Mouse (Mus musculus) CH12.LX (cell line): ENCODE results near the gene Dclk2. TPM values are rescaled to one million over a fixed set of nuclear protein-coding genes. Genes with fewer than 3 reads are reported as not detected.

Source experiments
- DNase-seq: peaks from one replicate; pipeline ENCODE4 v3.0.0-alpha.2; 2013; ENCODE audit errors: extremely low read depth
- H3K27ac ChIP-seq: 2 replicates; pipeline ENCODE4 v1.5.1; 2012; ENCODE audit warnings: low read depth, mild to moderate bottlenecking, control low read depth, moderate library complexity; ENCODE audit not compliant: insufficient read depth
- H3K27me3 ChIP-seq: replicated peaks from 2 replicates; pipeline ENCODE3; 2012; ENCODE audit warnings: inconsistent platforms
- H3K36me3 ChIP-seq, 2 experiments: replicated peaks in 1 of 2; 2 replicates each; pipeline versions ENCODE3 to v1.6.1; 2012; ENCODE audit warnings: inconsistent platforms in 1 of 2, low read length in 1 of 2, mild to moderate bottlenecking in 1 of 2, mixed read lengths in 1 of 2, moderate library complexity in 1 of 2; ENCODE audit not compliant: control insufficient read depth in 1 of 2, insufficient read depth in 1 of 2
- H3K4me1 ChIP-seq, 2 experiments: 2 replicates each; pipeline ENCODE4 v1.6.1; 2012; ENCODE audit warnings: inconsistent platforms in 1 of 2, moderate library complexity in 1 of 2; ENCODE audit not compliant: insufficient read depth in 2 of 2, control insufficient read depth in 1 of 2
- H3K4me2 ChIP-seq: 2 replicates; pipeline ENCODE4 v1.6.1; 2012; ENCODE audit warnings: low read depth, mild to moderate bottlenecking, control low read depth; ENCODE audit not compliant: poor library complexity, insufficient read depth, severe bottlenecking
- H3K4me3 ChIP-seq, 3 experiments: fragments of 150-350 bp in 1 of 3; sonication (generic) in 1 of 3; replicated peaks in 1 of 3; 2 replicates each; pipeline versions ENCODE3 to v1.5.1; 2011 to 2012; ENCODE audit warnings: low read depth in 2 of 3, low read length in 2 of 3, mild to moderate bottlenecking in 2 of 3, moderate library complexity in 2 of 3, control low read depth in 1 of 3, improper control_type of control experiment in 1 of 3, inconsistent platforms in 1 of 3, mixed read lengths in 1 of 3; ENCODE audit not compliant: poor library complexity in 1 of 3
- H3K79me2 ChIP-seq: replicated peaks from 2 replicates; pipeline ENCODE4 v1.6.1; 2012; ENCODE audit warnings: mild to moderate bottlenecking, moderate library complexity; ENCODE audit not compliant: control insufficient read depth, poor library complexity, insufficient read depth, severe bottlenecking; ENCODE audit errors: extremely low read depth
- H3K9ac ChIP-seq: 2 replicates; pipeline ENCODE4 v1.6.1; 2012; ENCODE audit warnings: low read depth, mild to moderate bottlenecking, control low read depth, moderate library complexity; ENCODE audit not compliant: insufficient read depth
- H3K9me3 ChIP-seq: replicated peaks from 2 replicates; pipeline ENCODE3; 2012; ENCODE audit warnings: low read length, inconsistent platforms, mixed read lengths
- BHLHE40 ChIP-seq: IDR thresholded peaks from 2 replicates; pipeline ENCODE4 v1.6.1; 2011; ENCODE audit warnings: mild to moderate bottlenecking, low read depth, low read length, improper control_type of control experiment
- CHD1 ChIP-seq: IDR thresholded peaks from 2 replicates; pipeline ENCODE4 v1.6.1; 2012; ENCODE audit warnings: low read depth, low read length, improper control_type of control experiment, inconsistent platforms
- CTCF ChIP-seq, 2 experiments: IDR thresholded peaks in 1 of 2; conservative IDR thresholded peaks in 1 of 2; 2 replicates each; pipeline ENCODE4 v1.5.1; 2011 to 2012; ENCODE audit warnings: low read depth in 2 of 2, low read length in 2 of 2, improper control_type of control experiment in 1 of 2, inconsistent platforms in 1 of 2, mild to moderate bottlenecking in 1 of 2, moderate library complexity in 1 of 2
- ELF1 ChIP-seq: IDR thresholded peaks from 2 replicates; pipeline ENCODE4 v1.6.1; 2014; ENCODE audit warnings: low read depth, mild to moderate bottlenecking, inconsistent platforms, low read length, improper control_type of control experiment
- EP300 ChIP-seq: IDR thresholded peaks from 2 replicates; pipeline ENCODE4 v1.6.1; 2011; ENCODE audit warnings: low read length, improper control_type of control experiment
- ETS1 ChIP-seq: conservative IDR thresholded peaks from 2 replicates; pipeline ENCODE4 v1.6.1; 2012; ENCODE audit warnings: low read depth, mild to moderate bottlenecking, inconsistent platforms, low read length, improper control_type of control experiment, moderate library complexity
- HCFC1 ChIP-seq: IDR thresholded peaks from 2 replicates; pipeline ENCODE4 v1.6.1; 2012; ENCODE audit warnings: low read depth, mild to moderate bottlenecking, inconsistent platforms, low read length, improper control_type of control experiment
- IRF4 ChIP-seq: IDR thresholded peaks from 2 replicates; pipeline ENCODE4 v1.6.1; 2014; ENCODE audit warnings: low read depth, mild to moderate bottlenecking, inconsistent platforms, low read length, improper control_type of control experiment
- KAT2A ChIP-seq: IDR thresholded peaks from 2 replicates; pipeline ENCODE4 v1.6.1; 2012; ENCODE audit warnings: low read length, improper control_type of control experiment, inconsistent platforms; ENCODE audit not compliant: insufficient replicate concordance
- MAFK ChIP-seq: IDR thresholded peaks from 2 replicates; pipeline ENCODE4 v1.6.1; 2011; ENCODE audit warnings: low read length, improper control_type of control experiment; ENCODE audit not compliant: insufficient replicate concordance
- MAZ ChIP-seq: IDR thresholded peaks from 2 replicates; pipeline ENCODE4 v1.6.1; 2012; ENCODE audit warnings: low read depth, mild to moderate bottlenecking, inconsistent platforms, low read length, improper control_type of control experiment, moderate library complexity
- MXI1 ChIP-seq: IDR thresholded peaks from 2 replicates; pipeline ENCODE4 v1.6.1; 2011; ENCODE audit warnings: mild to moderate bottlenecking, low read depth, low read length, improper control_type of control experiment
- MYC ChIP-seq: IDR thresholded peaks from 2 replicates; pipeline ENCODE4 v1.6.1; 2011; ENCODE audit warnings: low read depth, mild to moderate bottlenecking, improper control_type of control experiment, low read length
- NELFE ChIP-seq: IDR thresholded peaks from 2 replicates; pipeline ENCODE4 v1.6.1; 2011; ENCODE audit warnings: low read depth, low read length, improper control_type of control experiment
- NRF1 ChIP-seq: IDR thresholded peaks from 2 replicates; pipeline ENCODE4 v1.6.1; 2014; ENCODE audit warnings: low read depth, mild to moderate bottlenecking, inconsistent platforms, low read length, improper control_type of control experiment, moderate library complexity
- POLR2A ChIP-seq: IDR thresholded peaks from 2 replicates; pipeline ENCODE4 v1.6.1; 2011; ENCODE audit warnings: low read depth, mild to moderate bottlenecking, improper control_type of control experiment, low read length
- USF1 ChIP-seq: IDR thresholded peaks from 2 replicates; pipeline ENCODE4 v1.6.1; 2014; ENCODE audit warnings: low read depth, mild to moderate bottlenecking, inconsistent platforms, low read length, improper control_type of control experiment
- USF2 ChIP-seq: conservative IDR thresholded peaks from 2 replicates; pipeline ENCODE4 v1.6.1; 2011; ENCODE audit warnings: low read depth, low read length, improper control_type of control experiment
- ZC3H11A ChIP-seq: IDR thresholded peaks from 2 replicates; pipeline ENCODE4 v1.6.1; 2012; ENCODE audit warnings: low read depth, mild to moderate bottlenecking, inconsistent platforms, low read length, improper control_type of control experiment
- ZNF384 ChIP-seq: IDR thresholded peaks from 2 replicates; pipeline ENCODE4 v1.6.1; 2012; ENCODE audit warnings: low read depth, low read length, improper control_type of control experiment, inconsistent platforms
- dilution Hi-C: fragments of 300-500 bp; cut with MboI; formaldehyde crosslinking; loops from 2 replicates; pipeline ENCODE4 v1.14.3; 2020; ENCODE audit warnings: low sequenced_read_pairs; ENCODE audit not compliant: extremely low pct_unique_long_range_greater_than_20kb, extremely low pct_ligation_motif_present
- in situ Hi-C: fragments of 300-500 bp; cut with MboI; formaldehyde crosslinking; loops from 3 replicates; pipeline ENCODE4 v1.14.3; 2019; ENCODE audit warnings: low sequenced_read_pairs, low pct_ligation_motif_present, low pct_unique_long_range_greater_than_20kb, mixed read lengths
- polyA plus RNA-seq: library from polyadenylated mRNA; unstranded; fragments of >175 nt; gene quantifications from 2 replicates; pipeline ENCODE4 v1.2.1, GENCODE M21; 2012; ENCODE audit warnings: low read depth; ENCODE audit not compliant: insufficient read length
- total RNA-seq, 2 experiments: library from RNA; depleted of rRNA; stranded (reverse); fragments of 300-350 nt in 1 of 2; fragments of >200 nt in 1 of 2; gene quantifications; 2 replicates each; pipeline ENCODE4 v1.2.3; 2012 to 2014

Dclk2 gene
- total and polyA plus RNA-seq, 3 experiments, result 0.93 to 2.0 (median 1.0) TPM

GRCm38 (mm10) chr3:86762456-86762855 is 158.2 kb downstream of the Dclk2 start:
- Histone ChIP-seq H3K4me3 (no peak overlapping the region), H3K79me2 (no peaks in the 10 kb centered on the region), H3K9me3 (peaks cover 2% of the 10 kb centered on the region), H3K9ac (no peak overlapping the region), H3K4me1 (peaks cover 0 to 5% of the 10 kb centered on the region in 2 experiments; a peak in 2 of 4 replicates), H3K27ac (no peak overlapping the region), H3K27me3 (no peaks in the 10 kb centered on the region), H3K4me2 (no peak overlapping the region), H3K36me3 (no peaks in the 10 kb centered on the region)
- dilution Hi-C loops (no loop called here), in situ Hi-C loops (loop anchor here (25.0 kb wide), 1 partner anchor 400 kb away; no protein-coding TSS in a partner anchor)
- DNase-seq, result no peak
- TF ChIP-seq USF1 (no peak), USF2 (no peak), MAZ (no peak), MXI1 (no peak), ZNF384 (no peak)

- Histone ChIP-seq H3K36me3 (no peaks in the 10 kb centered on the region), H3K9ac (no peak overlapping the region), H3K27me3 (no peaks in the 10 kb centered on the region), H3K9me3 (peaks cover 2% of the 10 kb centered on the region), H3K79me2 (no peaks in the 10 kb centered on the region), H3K4me3 (no peak overlapping the region), H3K27ac (no peak overlapping the region), H3K4me2 (no peak overlapping the region), H3K4me1 (peaks cover 0 to 4% of the 10 kb centered on the region in 2 experiments; a peak in 2 of 4 replicates)
- dilution Hi-C loops, result no loop called here
- TF ChIP-seq BHLHE40 (no peak), ZNF384 (no peak), ETS1 (no peak), POLR2A (no peak), CHD1 (no peak), MAFK (no peak), EP300 (no peak), MYC (no peak), NELFE (no peak), NRF1 (no peak), HCFC1 (no peak), IRF4 (no peak), ZC3H11A (no peak), ELF1 (no peak), CTCF (conservative IDR thresholded peaks at IDR 0.05 in 1 of 2, IDR thresholded peaks at IDR 0.05 in 1 of 2; ENCODE audit: low read depth in 2 of 2, low read length in 2 of 2) (no peak), USF1 (no peak), USF2 (no peak), KAT2A (no peak)
- TF ChIP-seq, all 38 proteins: peak for 0
- no peak for DNase-seq
- in situ Hi-C loops, result loop anchor here (25.0 kb wide), 1 partner anchor 400 kb away; no protein-coding TSS in a partner anchor
Measured at GRCm38 (mm10) chr3:86762036-86762415, 158.6 kb downstream of the Dclk2 start.
